Mouse (Mus musculus) left cerebral cortex, postnatal 14 days (tissue): ENCODE measurements around the gene Syngr3. TPM values are rescaled to one million over a fixed set of nuclear protein-coding genes. Genes with fewer than 3 reads are reported as not detected.

Source experiments
- DNase-seq, 2 experiments: peaks; one replicate each; pipeline ENCODE4 v3.0.0; 2021 to 2022; ENCODE audit warnings: low spot score in 2 of 2, mixed read lengths in 1 of 2
- intact Hi-C: fragments of 180-260 bp; cut with DNase I; formaldehyde crosslinking; loops from one replicate; pipeline ENCODE4 v1.15.1; 2025
- long read RNA-seq, 2 experiments: library from polyadenylated mRNA; stranded (forward); transcript quantifications; one replicate each; pipeline ENCODE4 v2.0.0; 2021
- total RNA-seq, 2 experiments: library from RNA; stranded (reverse); gene quantifications; 2 replicates each; pipeline ENCODE4 v1.2.3; 2021

Gene Syngr3
- total RNA-seq, result 100 to 1,000 TPM; 228 to 245 TPM
- long read RNA-seq, experiment 1, transcript Syngr3-201 (4 exons, 1,965 nt), result major isoform, 622 of 669 reads
- long read RNA-seq, experiment 1, partial matches to known transcripts, result 34 of 669 reads
- long read RNA-seq, experiment 1, other reads (novel, unspliced or antisense), result 13 of 669 reads
- long read RNA-seq, experiment 2, transcript Syngr3-201 (4 exons, 1,965 nt), result major isoform, 590 of 634 reads
- long read RNA-seq, experiment 2, partial matches to known transcripts, result 16 of 634 reads
- long read RNA-seq, experiment 2, other reads (novel, unspliced or antisense), result 28 of 634 reads

GRCm38 (mm10) chr17:24689251-24690081, at the start of gene Syngr3:
Gene Syngr3, minus strand, starts transcription at chr17:24689955.
- intact Hi-C loops, result no loop called here
- DNase-seq, result peak in 1 of 2 experiments; percentile 41

GRCm38 (mm10) chr17:24738238-24738637, 48.5 kb upstream of the Syngr3 start:
- intact Hi-C loops, result no loop called here
- DNase-seq, result no peak

GRCm38 (mm10) chr17:24737135-24737810, 47.5 kb upstream of the Syngr3 start:
- no peak for DNase-seq
- intact Hi-C loops, result no loop called here

- DNase-seq, result peak; percentile 89 to 92
- intact Hi-C loops, result no loop called here
These were observed 46.7 kb upstream of the Syngr3 start, which contains the start of gene Msrb1 for GRCm38 (mm10) chr17:24736330-24737051. Gene Msrb1, plus strand, starts transcription at chr17:24736642.

GRCm38 (mm10) chr17:24735446-24735845, 45.7 kb upstream of the Syngr3 start:
- intact Hi-C loops, result no loop called here
- no peak for DNase-seq

GRCm38 (mm10) chr17:24734513-24734912, 44.8 kb upstream of the Syngr3 start:
- DNase-seq, result no peak
- intact Hi-C loops, result no loop called here

GRCm38 (mm10) chr17:24733434-24734050, 43.8 kb upstream of the Syngr3 start:
- no peak for DNase-seq
- intact Hi-C loops, result no loop called here

- intact Hi-C loops, result no loop called here
- DNase-seq, result no peak
These were observed 42.6 kb upstream of the Syngr3 start for GRCm38 (mm10) chr17:24732233-24732935.

- DNase-seq, result no peak
- intact Hi-C loops, result no loop called here
These were observed 41.0 kb upstream of the Syngr3 start for GRCm38 (mm10) chr17:24730787-24731186.

- no peak for DNase-seq
- intact Hi-C loops, result no loop called here
These were observed 39.3 kb upstream of the Syngr3 start for GRCm38 (mm10) chr17:24729067-24729466.

- intact Hi-C loops, result no loop called here
- no peak for DNase-seq
These were observed 38.4 kb upstream of the Syngr3 start for GRCm38 (mm10) chr17:24728184-24728583.

- intact Hi-C loops, result no loop called here
- DNase-seq, result no peak
These were observed 37.9 kb upstream of the Syngr3 start, which contains the start of gene Rpl3l for GRCm38 (mm10) chr17:24727618-24728017. Gene Rpl3l, plus strand, starts transcription at chr17:24727820.

- intact Hi-C loops, result no loop called here
- DNase-seq, result no peak
These were observed 36.1 kb upstream of the Syngr3 start for GRCm38 (mm10) chr17:24725637-24726390.

GRCm38 (mm10) chr17:24724184-24724583, 34.4 kb upstream of the Syngr3 start, which contains the start of gene Ndufb10:
Gene Ndufb10, minus strand, starts transcription at chr17:24724478.
- intact Hi-C loops, result no loop called here
- DNase-seq, result peak; percentile 97 to 98

- DNase-seq, result peak in 1 of 2 experiments; percentile 22
- intact Hi-C loops, result no loop called here
These were observed 34.1 kb upstream of the Syngr3 start for GRCm38 (mm10) chr17:24723881-24724180.

- intact Hi-C loops, result no loop called here
- no peak for DNase-seq
These were observed 33.5 kb upstream of the Syngr3 start for GRCm38 (mm10) chr17:24723122-24723880.
